Mouse (Mus musculus) lung, embryonic 16.5 days (tissue): ENCODE measurements at regions not wholly inside any gene's neighbourhood (a gene's known extent, or its start where the extent isn't known, plus 50 kb on each side); places are given as distances from the start of the nearest gene placed in this dataset.
"Not testable (repeated sequence)": the region's sequence is repeated elsewhere in the genome, so short reads cannot be mapped to it uniquely, and the experiment has no call there.

Source experiments
- ATAC-seq: fragments of 200-750 bp; cut with Nextera tagmentation; 2 replicates; pipeline ENCODE4 v1.8.0; 2017; ENCODE audit warnings: low read depth, mild to moderate bottlenecking, moderate library complexity
- H3K27ac ChIP-seq: fragments of 300-500 bp; sonication (generic); 2 replicates; pipeline ENCODE4 v1.5.1; 2014; ENCODE audit warnings: mild to moderate bottlenecking, control low read depth, low read length
- H3K27me3 ChIP-seq: fragments of 300-500 bp; sonication (generic); 2 replicates; pipeline ENCODE4 v1.6.1; 2014; ENCODE audit warnings: low read depth, low read length, mixed read lengths; ENCODE audit not compliant: control insufficient read depth, insufficient read depth
- H3K36me3 ChIP-seq: fragments of 300-500 bp; sonication (generic); 2 replicates; pipeline ENCODE4 v1.6.1; 2014; ENCODE audit warnings: low read length; ENCODE audit not compliant: control insufficient read depth, insufficient read depth
- H3K4me1 ChIP-seq: fragments of 300-500 bp; sonication (generic); replicated peaks from 2 replicates; pipeline ENCODE4 v1.6.1; 2014; ENCODE audit warnings: low read length, mixed read lengths; ENCODE audit not compliant: control insufficient read depth, insufficient read depth
- H3K4me2 ChIP-seq: fragments of 300-500 bp; sonication (generic); 2 replicates; pipeline ENCODE4 v1.6.1; 2014; ENCODE audit warnings: low read depth, low read length, control low read depth
- H3K4me3 ChIP-seq: fragments of 300-500 bp; sonication (generic); 2 replicates; pipeline ENCODE4 v1.5.1; 2014; ENCODE audit warnings: mild to moderate bottlenecking, low read length, control low read depth
- H3K9ac ChIP-seq: fragments of 300-500 bp; sonication (generic); 2 replicates; pipeline ENCODE4 v1.6.1; 2014; ENCODE audit warnings: low read length, control low read depth
- H3K9me3 ChIP-seq: fragments of 300-500 bp; sonication (generic); 2 replicates; pipeline ENCODE4 v1.6.1; 2016; ENCODE audit warnings: low read length; ENCODE audit not compliant: control insufficient read depth
- WGBS: fragments of 180-500 bp; shearing (Covaris S2); extraction: QIAGEN DNeasy Blood & Tissue Kit; methylation state at CpG from one replicate; pipeline ENCODE4 v1.1.7; 2014; 5-methylcytosine and 5-hydroxymethylcytosine counted together

DNA sequence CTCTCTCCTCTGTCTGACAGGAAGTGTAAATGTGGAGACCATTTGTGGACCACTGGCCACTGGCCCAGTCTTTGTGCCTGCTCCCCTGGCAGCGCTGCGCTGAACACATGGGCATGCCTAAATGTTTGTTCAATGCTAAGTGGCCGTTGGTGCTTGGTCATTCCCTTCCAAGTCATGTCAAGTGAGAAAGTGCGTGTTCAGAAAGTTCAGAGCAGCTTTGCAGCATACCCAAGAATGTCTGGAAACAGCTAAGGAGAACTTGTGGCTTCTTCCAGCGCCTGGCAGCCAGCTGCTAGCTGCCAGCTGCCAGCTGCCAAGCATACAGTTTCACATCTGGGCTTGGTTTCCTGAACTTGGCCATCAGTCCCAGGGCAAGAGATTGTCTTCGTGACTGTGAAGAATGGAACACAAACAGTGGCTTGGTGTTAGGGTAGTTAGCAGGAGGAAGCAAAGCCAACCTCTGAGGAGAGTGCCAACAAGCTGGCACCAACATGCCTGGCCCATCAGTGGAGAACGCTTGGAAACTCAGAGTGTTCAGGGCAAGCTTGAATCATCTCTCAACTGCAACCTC lies 183.5 kb upstream of the Peli2 start:
- H3K4me3 ChIP-seq, result no peak overlapping the region
- 47% methylated on average over 7 of the region's 7 CpGs for WGBS
- ATAC-seq, result peak; percentile 49
- H3K4me1 ChIP-seq, result peaks cover 5% of the 10 kb centered on the region; the same call in 1 of the 2 replicates
- no peaks in the 10 kb centered on the region for H3K27me3 ChIP-seq
- H3K9me3 ChIP-seq, result no peaks in the 10 kb centered on the region
- H3K9ac ChIP-seq, result no peak overlapping the region
- no peak overlapping the region for H3K4me2 ChIP-seq
- H3K36me3 ChIP-seq, result no peaks in the 10 kb centered on the region
- H3K27ac ChIP-seq, result peak overlapping the region; percentile 74

DNA sequence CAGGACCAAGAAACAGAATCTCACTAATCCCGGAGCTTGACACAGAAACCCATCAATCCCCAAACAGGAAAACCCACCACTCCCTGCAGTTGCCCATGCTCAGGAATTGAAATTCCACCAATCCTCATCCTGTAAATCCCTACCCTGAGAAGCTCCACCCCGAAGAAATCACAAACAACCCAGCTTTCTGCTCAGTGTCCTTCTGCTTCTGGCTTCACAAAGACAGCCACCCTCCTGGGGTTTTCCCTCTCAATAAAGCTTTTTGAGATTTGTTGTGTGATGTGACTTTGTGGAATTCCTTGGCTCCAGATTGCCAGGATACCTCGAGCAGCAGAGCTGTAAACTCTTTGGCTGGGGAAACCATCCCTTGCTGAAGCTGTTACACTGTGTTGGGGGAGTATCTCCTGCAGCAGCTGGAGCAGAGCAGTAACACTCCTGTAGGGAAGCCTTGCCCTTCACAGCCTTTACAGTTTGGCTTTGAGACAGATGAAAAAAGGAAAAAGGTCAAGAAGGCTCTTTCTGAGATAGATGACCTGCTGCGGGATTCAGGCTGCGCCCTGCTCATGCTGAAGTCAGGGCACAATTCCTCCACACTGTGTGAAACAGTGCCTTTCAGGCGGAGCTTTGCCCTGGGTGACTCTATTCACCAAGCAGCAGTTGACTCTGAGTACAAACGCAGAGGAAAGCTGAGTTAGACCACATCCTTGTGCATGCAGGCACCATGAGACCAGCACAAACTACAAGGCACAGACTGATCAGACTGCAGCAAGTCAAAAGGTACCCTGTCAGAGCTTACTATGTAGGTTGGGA lies 180.6 kb upstream of the Peli2 start:
- peak; percentile 95 for ATAC-seq
- WGBS, result 33% methylated on average over 7 of the region's 7 CpGs
- Histone ChIP-seq H3K4me3 (no peak overlapping the region), H3K27ac (peak overlapping the region; percentile 77), H3K4me2 (no peak overlapping the region), H3K9ac (no peak overlapping the region), H3K9me3 (no peaks in the 10 kb centered on the region), H3K36me3 (no peaks in the 10 kb centered on the region), H3K27me3 (no peaks in the 10 kb centered on the region), H3K4me1 (peaks cover 5% of the 10 kb centered on the region; the same call in 1 of the 2 replicates)

DNA sequence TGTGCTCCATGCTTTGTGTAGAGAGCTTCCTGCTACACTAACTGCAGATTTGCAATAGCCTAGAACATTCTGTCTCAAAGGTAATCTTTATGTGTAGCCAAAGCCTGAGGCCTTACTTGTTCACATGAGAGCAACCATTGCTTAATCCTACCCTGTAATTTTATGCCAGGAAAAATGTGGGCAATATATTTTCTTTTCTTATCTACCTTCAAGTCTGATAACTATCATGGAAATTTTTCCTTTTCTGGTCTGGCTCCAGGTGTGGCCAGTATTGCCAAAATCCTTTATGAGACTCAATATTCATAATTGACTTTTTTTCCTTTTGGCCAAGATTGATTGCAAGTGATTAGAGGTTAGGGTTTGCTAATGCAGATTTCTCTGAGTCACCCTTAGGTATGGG lies 178.0 kb upstream of the Peli2 start:
- H3K4me2 ChIP-seq, result no peak overlapping the region

DNA sequence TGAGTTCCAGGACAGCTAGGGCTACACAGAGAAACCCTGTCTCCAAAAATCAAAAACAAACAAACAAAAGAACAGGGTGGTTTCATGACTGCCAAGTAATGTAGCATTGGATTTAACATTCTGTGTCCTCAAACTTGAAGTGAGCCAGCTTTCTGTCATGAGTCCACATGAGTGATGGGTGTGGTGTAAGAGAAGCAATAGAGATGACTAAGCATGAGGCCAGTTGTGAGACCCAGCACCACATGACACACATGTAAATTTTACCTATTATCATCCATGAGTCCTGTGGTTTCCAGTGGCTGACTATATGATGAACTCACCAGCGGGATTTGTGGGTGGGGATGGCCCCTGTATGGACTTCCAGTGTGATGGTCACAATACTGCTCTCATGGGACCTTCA lies 176.0 kb upstream of the Peli2 start:
- Histone ChIP-seq H3K27ac (no peak overlapping the region), H3K27me3 (no peaks in the 10 kb centered on the region), H3K36me3 (no peaks in the 10 kb centered on the region), H3K9ac (no peak overlapping the region), H3K4me3 (no peak overlapping the region), H3K4me1 (no peaks in the 10 kb centered on the region), H3K4me2 (no peak overlapping the region), H3K9me3 (no peaks in the 10 kb centered on the region)
- ATAC-seq, result no peak
- WGBS, result 83% methylated on average over 1 of the region's 1 CpGs

More for the DNA sequence above, 178.0 kb upstream of the Peli2 start:
- H3K9me3 ChIP-seq, result no peaks in the 10 kb centered on the region
- H3K27ac ChIP-seq, result no peak overlapping the region
- no peak overlapping the region for H3K4me3 ChIP-seq
- no peaks in the 10 kb centered on the region for H3K27me3 ChIP-seq
- H3K4me1 ChIP-seq, result no peaks in the 10 kb centered on the region
- H3K9ac ChIP-seq, result no peak overlapping the region
- no peaks in the 10 kb centered on the region for H3K36me3 ChIP-seq
- no peak for ATAC-seq

DNA sequence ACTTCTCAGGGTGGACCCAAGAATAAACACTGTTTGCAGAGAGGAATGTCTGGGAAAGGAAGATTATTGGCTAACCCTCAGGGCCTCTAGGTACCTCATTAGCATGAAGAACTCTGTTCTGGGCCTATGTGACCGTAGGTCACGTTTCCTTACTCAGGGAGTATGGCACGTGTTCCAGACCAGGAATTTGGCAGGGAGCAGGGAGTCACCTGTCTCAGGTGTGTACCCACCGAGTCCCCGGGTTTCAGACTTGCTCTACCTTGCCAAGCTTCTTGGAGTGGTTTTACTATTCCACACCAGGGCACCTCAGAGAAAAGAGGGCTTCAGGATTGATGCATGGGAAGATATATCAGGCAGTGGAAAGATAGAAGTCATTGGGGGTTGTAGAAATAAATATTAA lies 169.6 kb upstream of the Peli2 start:
- H3K36me3 ChIP-seq, result no peaks in the 10 kb centered on the region
- H3K27ac ChIP-seq, result no peak overlapping the region
- H3K4me2 ChIP-seq, result no peak overlapping the region
- 79% methylated on average over 5 of the region's 5 CpGs for WGBS
- ATAC-seq, result no peak
- H3K4me1 ChIP-seq, result no peaks in the 10 kb centered on the region
- no peak overlapping the region for H3K9ac ChIP-seq
- no peaks in the 10 kb centered on the region; the same call in 1 of the 2 replicates for H3K9me3 ChIP-seq
- H3K27me3 ChIP-seq, result no peaks in the 10 kb centered on the region
- no peak overlapping the region for H3K4me3 ChIP-seq

DNA sequence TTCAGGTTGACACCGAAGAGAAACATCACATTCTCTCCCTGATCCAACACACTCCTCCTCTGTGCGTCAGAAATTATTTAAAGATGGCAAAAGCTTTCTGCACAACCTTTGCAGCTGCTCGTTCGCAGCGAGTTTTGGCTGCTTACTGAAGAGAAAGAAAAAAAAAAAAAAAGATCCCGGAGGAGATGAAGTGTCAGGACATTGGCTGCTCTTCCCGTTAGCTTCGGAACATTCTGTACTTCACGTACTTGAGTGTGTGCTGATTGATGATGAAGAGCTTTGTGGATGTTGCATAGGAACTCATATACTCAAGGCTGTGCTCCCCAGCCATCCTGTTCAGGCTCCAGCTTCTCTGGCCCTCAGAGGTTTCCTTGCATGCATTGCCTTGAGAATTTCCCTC lies 162.5 kb upstream of the Peli2 start:
- no peak overlapping the region for H3K4me2 ChIP-seq
- 48% methylated on average over 9 of the region's 9 CpGs for WGBS
- no peak overlapping the region for H3K9ac ChIP-seq
- H3K36me3 ChIP-seq, result no peaks in the 10 kb centered on the region
- ATAC-seq, result peak; percentile 97
- no peaks in the 10 kb centered on the region for H3K27me3 ChIP-seq
- no peaks in the 10 kb centered on the region; the same call in 1 of the 2 replicates for H3K4me1 ChIP-seq
- peak overlapping the region; percentile 87 for H3K27ac ChIP-seq
- H3K9me3 ChIP-seq, result no peaks in the 10 kb centered on the region; the same call in 1 of the 2 replicates
- no peak overlapping the region for H3K4me3 ChIP-seq

DNA sequence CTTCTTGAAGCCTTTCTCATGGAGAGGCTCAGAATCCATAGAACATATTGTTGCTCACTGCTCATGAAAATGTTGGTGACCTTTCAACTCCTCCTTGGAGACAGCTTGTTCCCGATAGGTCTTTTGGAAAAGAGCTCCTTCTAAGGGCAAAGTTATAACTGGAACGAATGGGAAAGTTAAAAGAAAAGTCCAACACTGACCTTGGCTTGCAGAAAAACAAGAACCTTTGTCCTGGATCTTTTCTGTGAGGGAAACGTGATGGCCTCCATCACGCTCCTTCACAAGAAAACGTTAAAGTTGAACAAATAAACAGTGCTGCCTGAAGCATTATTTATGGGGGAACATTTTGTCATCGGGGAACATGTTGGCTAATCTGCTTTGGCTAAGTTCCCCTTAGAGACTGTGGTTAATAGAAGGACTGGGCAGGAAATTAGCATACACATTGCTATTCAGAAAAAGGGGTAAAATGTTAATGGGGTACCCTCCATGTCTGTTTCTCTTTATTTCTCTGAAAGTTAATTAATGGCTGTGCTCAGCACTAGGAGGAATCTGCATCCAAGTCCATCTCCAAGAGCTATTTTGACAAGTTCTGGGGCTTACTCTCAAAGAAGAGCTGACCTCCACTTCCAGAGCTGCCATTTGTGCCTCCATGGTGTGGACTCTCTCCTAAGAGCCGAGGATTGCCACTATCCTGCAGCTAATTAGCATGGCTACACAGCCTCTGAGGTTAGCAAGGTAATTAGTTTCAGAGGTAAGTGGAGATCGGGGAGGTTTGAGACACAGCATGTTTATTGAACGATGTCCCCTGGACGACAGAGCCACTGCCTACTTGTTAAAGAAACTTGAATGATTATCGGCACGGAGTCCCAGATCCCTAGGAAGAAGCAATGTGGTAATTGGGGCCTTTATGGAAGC lies 161.0 kb upstream of the Peli2 start:
- Histone ChIP-seq H3K4me3 (no peak overlapping the region), H3K9ac (no peak overlapping the region), H3K27ac (peak overlapping the region; percentile 87), H3K4me2 (no peak overlapping the region), H3K4me1 (no peaks in the 10 kb centered on the region; the same call in 1 of the 2 replicates), H3K9me3 (no peaks in the 10 kb centered on the region; the same call in 1 of the 2 replicates), H3K36me3 (no peaks in the 10 kb centered on the region), H3K27me3 (no peaks in the 10 kb centered on the region)
- WGBS, result 58% methylated on average over 12 of the region's 12 CpGs
- no peak for ATAC-seq

DNA sequence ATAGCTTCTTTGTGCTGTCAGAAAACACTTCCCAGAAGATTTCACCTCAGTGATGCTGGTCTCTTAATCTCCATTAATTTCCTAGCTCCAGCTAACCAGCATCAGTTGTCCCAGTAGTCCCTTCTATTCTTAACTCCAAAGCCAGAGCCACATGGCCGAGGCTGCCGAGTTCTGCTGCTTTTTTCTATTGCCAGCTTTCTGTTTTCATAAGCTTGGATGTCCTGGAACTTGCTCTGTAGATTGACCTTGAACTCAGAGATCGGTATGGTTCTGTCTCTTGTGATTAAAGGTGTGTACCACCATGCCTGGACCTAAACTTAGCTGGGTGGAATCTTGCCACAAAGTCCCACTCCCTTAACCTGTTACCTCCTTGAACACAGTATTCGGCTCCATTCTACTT lies 155.8 kb upstream of the Peli2 start:
- not testable (repeated sequence) for H3K4me1 ChIP-seq, H3K36me3 ChIP-seq, H3K9ac ChIP-seq, H3K4me2 ChIP-seq, H3K4me3 ChIP-seq, ATAC-seq, H3K9me3 ChIP-seq, H3K27me3 ChIP-seq, H3K27ac ChIP-seq
- WGBS, result 78% methylated on average over 4 of the region's 4 CpGs

DNA sequence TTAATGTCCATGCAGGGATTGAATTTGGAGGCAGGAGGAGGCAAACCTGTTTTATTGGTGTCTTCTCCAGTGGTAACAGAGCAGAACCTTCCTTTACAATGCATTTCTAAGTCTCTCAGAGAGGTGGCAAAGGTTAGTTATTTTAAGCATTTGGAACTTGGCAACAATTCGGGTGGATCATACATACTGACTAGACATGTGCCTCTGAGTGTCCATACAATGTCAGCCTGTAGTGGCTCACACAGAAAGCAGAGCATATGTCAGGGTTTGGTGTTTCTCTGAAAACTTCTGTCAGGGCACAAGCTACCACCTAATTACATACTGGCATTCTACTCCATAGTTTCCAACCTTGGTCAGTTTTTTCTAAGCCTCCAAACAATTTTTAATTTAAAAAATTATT lies 150.8 kb upstream of the Peli2 start:
- Histone ChIP-seq H3K9me3 (no peaks in the 10 kb centered on the region), H3K4me1 (no peaks in the 10 kb centered on the region), H3K27me3 (no peaks in the 10 kb centered on the region), H3K27ac (no peak overlapping the region), H3K4me3 (no peak overlapping the region), H3K36me3 (no peaks in the 10 kb centered on the region), H3K9ac (no peak overlapping the region), H3K4me2 (no peak overlapping the region)
- 19% methylated on average over 1 of the region's 1 CpGs for WGBS
- ATAC-seq, result peak; percentile 51; the same call in 1 of the 2 replicates
